Mouse (Mus musculus) kidney, postnatal 25 days (tissue): ENCODE measurements around the gene Erc2.
A peak's percentile ranks its signal among the peaks of the same experiment; 100 is the strongest.
"Not testable (repeated sequence)": the region's sequence is repeated elsewhere in the genome, so short reads cannot be mapped to it uniquely, and the experiment has no call there.

Source experiments
- DNase-seq, 2 experiments: peaks; one replicate each; pipeline ENCODE4 v3.0.0; 2021; ENCODE audit warnings: mixed read lengths in 2 of 2

Erc2 gene

DNA sequence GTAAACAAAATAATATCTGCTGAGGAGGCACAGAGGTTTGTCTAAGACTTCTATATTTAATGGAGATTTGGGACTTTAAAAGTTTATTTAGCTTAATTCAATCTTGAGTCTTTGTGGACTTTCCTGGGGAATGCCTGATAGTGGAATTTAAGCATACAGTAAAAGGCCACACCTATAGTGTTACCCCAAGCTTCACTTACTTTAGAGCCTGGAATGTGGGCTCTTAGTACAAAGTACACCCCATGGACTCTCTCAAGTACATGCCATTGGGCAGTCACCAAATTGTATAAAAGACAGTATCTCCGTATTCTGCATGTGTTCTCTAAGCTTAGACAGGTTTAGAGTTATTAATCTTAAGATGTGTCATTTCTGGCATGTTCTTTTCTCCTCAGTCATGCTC lies 213.1 kb downstream of the Erc2 start:
- no peak for DNase-seq

DNA sequence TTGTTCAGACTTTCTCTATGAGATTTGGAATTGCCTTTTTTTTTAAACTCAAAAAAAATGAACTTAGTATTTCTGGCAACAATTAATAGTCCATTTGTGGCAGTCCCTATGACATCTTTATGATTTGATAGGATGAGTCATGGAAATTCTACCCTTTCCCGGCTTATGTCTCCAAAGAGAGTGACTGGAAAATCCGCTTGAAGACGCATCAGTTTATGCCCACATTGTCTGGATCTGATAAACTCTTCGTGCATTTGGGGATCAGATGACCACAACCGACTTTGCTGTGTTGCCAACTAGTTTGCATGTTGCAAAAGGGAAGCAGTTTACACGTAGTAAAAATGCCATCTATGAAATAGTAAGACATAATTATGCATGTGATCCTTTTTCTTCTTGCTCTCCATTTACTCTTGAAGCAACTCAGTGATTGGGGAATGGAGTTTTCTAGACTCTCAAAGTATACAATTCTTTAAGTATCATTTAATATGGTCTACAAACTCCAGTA lies 215.4 kb downstream of the Erc2 start:
- DNase-seq, result no peak

DNA sequence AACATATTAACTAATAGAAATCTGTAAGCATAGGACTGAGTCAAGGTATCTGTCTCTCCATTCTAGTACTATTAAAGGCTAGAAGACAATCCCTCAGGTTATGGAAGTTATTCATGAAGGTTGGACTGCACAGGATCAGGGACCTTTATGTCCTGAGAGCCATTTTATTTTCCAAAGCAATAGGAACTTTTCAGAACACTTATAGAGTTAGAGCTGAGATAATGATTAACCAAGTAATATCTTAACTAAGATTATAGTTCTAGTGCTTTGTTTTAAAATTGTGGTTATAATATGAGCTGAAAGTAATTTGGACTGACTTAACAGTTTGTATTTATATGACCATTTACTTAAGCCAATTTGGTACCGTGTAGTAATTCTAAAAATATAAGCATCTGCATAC lies 217.9 kb downstream of the Erc2 start:
- no peak for DNase-seq

DNA sequence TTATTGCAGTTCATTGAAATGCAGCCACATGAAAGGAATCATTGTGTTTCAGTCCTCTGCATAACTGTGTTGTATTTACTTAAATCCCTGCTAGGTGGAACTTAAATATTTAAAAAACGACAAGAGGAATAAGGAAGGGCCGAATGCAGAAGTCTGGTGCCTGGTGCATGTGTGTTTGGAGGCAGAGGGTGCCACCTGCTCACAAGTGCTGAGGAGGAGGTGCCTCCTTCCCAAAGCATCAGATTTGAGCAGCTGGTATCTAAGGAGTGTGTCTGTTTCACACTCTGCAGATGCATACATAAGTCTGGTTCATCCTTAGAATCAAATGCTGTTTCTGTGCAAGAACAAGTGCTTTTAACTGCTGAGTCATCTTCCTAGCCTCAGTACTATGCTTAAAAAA lies 224.6 kb downstream of the Erc2 start:
- DNase-seq, result no peak

DNA sequence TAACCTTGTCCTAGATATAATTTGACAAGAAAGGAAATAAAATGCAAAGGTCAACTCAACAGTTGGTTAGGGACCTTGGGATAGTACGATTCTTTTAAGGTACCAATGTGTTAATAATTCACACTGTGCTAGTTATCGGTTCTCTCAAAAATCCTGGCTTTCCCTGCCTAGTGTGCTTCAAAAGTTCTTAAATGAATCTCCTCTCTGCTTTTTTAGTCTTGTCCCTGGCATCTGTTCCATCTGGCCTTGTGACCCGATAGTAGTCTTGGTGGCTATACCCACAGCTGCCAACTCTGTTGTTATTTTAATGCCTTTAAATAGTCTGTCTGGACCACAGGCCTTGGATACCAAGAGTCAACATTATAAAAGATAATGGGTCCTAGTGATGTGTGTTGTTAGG lies 225.1 kb downstream of the Erc2 start:
- DNase-seq, result no peak

DNA sequence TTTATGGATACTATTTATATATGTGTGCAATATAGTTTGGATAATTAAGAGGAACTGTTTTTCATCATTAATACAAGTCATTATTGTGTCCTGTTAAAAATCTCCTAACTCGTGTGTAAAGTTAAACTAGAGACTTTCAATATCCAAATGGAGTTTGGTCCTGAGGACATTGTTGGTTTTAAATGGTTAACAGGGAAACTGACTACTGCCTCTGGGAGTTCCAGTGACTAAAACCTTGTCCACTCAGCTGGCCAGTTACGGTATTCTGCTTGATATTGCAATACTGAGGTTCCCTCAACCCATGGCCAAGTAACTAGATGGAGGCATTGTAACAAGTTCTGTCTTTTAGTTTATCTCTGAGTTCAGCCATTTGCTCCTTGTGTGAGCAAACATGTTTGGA lies 229.0 kb downstream of the Erc2 start:
- DNase-seq, result no peak

DNA sequence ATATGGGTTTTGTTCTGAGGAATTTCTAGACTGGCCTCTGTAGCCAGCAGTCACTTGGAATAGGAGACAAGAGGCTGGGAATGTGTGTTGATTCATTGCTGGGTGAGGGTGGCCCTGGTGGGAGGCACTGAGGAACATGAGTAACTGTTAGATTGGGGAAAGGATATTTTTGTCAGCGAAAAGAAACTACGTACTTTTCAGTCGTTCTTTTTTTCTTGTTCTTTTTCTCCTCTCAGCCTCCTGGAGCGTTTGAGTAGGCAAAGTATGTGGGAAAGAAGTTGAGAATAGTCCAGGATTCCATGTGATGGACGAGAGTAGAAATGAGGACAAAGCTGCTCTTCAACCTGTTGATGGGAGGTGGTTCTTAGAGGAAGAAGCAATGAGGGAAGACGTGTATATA lies 230.4 kb downstream of the Erc2 start:
- DNase-seq, result no peak

DNA sequence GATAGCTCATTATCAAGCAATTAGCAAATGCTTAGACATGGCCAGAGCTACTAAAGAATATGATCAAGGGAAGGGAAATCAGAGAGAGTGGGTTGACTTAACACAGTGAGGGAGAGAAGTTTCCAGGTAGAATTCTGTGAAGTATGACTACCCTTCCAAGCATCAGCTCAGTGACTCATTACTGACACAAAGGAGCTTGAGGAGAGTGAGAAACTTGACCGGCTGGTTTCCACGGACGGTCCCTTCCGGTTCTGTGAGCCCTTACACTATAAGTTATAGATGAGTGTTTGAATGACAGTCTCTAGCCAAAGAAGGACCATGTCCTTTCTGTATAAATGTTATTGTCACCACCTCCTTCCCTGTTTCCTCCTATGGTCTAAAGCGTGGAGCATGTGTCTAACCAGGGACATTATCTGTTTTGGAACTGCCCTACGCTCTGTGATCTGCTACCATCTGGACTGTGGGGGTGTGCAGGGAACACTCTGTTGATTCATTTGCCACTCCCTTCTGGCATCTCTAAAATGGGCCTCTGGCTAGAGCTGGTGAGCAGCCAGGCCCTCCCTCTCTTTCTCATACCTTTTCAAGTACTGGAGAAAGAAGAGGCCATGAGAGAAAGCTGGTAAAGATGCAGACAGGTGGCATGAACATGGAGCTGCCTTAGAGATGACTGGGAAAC lies 238.3 kb downstream of the Erc2 start:
- no peak for DNase-seq

DNA sequence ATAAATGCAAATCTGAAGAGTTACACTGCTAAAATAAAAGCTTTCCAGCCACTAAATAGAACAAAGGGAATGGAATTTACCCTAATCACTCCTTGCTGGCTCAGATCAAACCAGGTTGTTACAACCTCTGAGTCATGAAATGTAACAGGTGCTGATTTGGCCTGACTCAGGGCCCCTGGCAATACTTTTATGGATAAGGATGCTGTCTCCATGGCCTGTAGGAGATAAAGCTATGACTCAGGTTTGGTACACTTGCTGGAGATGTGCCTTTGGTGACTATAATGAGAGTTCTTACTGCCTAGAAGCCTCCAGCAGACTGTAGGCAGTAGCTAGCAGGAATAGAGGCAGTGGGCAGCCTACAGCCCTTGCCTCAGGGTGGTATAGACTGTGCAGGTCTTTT lies 240.1 kb downstream of the Erc2 start:
- DNase-seq, result no peak

DNA sequence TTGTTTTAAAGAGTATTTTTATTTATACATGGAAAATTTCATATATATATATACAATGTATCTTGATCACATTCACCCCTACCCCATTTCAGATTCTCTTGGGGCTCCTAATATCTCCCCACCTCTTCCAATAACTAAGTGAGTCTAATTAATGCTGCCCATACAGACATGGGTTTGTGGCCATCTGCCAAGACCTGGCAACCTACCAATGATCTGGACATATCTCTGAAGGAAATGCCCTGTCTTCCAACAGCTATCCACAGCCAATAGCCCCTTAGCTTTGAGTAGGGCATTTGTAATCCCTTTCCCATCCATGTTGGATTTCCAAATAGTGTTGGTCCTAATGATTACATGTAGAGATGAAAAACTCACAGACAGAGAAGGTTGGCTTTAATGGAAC lies 245.2 kb downstream of the Erc2 start:
- peak in 1 of 2 experiments; percentile 29 for DNase-seq

DNA sequence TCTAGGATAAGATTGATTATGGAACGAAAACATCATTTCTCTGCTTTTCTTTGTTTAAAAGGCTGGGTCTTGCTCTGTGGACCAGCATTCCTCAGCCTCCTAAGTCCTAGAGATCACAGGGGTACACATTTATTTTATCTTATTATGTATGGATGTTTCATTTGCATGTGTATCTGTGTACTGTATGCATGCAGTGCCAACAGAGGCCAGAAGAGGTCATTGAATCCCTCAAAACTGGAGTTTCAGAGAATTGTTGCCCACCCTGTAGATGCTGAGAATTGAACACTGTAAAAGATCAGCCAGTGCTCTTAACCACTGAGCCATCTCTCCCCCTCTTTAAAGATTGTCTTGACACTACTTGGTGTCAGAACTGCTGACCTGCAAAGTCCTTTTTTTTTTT lies 251.4 kb downstream of the Erc2 start:
- no peak for DNase-seq

DNA sequence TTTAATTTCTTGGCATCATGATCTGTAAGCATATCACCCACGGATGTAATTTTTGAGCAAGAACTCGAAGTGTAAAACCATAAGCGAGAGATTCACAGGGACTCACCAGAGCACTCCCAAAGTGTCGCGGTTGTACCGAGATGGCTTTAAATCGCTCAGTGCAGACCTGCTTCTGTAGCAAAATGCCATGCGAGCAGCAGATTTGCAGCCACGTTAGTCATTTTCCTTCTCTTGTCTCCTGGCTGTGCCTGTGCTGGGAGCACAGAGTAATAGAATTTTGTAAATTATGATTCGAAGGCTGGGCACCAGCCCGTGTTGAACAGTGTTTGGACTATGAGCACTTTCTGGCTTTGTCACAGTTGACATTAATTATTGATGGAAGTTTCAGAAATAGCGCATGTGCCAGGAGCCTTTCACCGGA lies 253.8 kb downstream of the Erc2 start:
- DNase-seq, result peak; percentile 9 to 37

DNA sequence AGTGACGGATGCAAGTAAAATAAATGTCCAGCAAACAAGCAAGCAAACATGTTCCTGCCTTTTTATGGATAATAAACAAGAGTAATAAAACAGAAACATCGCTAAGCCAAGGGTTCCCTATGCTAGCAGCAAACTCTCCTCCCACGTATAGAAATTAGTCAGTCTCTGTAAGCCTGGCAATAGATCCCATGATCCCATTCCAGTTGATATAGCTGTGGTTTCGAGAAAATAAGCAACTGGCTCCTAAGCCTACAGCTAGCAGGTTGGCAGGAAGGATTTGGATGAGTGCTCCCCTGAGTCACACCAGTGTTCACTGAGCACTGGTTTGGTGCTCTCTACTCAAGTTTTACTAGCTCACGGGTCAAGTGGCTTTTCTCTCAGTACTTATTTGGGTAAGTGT lies 259.7 kb downstream of the Erc2 start:
- no peak for DNase-seq

DNA sequence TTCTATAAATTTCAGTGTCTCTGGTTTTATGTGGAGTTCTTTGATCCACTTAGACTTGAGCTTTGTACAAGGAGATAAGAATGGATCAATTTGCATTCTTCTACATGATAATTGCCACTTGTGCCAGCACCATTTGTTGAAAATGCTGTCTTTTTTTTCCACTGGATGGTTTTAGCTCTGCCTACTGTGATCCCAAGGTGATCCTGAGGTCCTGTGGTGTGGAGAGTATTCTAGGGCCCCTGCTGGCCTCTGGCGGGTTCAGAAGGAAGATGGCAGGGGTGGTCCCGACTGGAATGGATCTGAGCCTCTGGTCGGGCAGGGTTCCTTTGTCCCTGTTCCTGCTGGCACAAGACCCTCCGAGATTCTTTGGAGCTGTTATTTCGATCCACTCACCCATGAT lies 264.1 kb downstream of the Erc2 start:
- not testable (repeated sequence) for DNase-seq

DNA sequence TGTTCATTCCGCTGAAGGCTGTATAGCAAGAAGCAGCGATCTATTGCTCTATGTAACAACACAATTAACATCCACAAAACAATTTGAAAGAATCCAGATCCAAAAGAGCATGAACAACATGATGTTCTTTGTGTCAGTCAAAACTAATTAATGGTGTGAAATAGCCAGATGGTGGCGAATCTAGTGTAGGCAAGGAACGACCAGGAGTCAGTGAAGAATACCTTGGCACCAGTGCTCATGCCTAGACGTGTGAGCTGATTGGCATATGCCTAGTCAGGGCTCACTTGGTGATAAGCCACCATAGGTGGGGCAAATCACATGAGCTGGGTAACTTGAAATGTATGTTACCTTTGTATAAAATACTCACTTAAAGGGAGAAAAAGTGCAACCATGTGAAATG lies 265.3 kb downstream of the Erc2 start:
- no peak for DNase-seq

DNA sequence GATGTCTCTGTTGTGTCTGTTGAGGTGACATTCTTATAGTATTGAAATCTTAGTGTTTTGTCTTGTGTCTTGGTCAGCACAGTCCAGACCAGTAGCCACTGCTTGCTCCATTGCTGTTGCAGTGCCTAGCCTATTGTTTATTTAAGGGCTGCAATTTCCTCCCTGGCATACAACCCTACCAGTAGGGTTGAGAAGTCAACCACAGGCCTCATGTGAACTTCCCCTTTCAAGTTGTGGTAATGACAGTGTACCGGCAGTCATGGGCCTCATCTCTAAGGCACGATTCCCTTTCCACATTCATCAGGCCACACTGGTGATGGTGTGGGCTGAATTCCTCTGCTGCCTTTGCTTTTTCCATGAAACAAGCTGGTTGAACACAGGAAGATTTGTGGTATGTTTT lies 267.4 kb downstream of the Erc2 start:
- no peak for DNase-seq

DNA sequence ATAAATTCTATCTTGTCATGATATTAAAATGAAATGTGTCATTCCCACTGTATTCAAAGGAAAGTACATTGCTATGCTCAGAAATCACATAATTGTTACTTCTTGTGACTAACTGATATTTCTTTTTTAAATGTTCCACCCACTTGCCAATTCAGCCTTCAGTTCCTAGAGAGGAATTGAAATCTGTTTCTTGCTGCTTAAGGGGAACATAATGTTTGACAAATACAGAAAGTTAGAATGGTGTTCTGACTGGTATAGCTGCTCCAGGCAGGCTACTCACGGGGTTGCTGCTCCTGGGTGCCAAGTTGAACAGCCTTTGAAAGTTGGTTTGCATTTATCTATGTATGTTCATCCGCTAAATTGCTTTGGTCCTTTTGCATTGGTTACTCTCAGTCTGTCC lies 270.2 kb downstream of the Erc2 start:
- no peak for DNase-seq

DNA sequence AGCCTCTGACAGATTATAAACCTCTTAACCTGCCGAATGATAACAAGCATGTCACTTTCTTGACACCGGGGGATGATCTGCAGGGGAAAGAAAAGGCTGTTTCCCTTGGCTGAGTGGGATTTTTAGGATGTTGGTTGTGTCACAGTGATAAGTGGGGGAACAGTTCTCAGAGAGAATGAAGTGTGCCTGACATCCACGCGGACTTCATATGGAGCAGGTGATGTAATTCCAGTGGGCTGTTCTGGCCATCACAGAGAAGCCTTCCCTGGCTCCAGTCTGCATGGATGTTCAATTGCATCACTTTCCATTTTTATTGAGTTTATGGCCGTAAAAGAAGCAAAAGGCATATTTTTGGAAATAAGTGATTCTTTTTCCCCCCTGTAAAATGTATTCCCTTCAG lies 279.5 kb downstream of the Erc2 start:
- no peak for DNase-seq

DNA sequence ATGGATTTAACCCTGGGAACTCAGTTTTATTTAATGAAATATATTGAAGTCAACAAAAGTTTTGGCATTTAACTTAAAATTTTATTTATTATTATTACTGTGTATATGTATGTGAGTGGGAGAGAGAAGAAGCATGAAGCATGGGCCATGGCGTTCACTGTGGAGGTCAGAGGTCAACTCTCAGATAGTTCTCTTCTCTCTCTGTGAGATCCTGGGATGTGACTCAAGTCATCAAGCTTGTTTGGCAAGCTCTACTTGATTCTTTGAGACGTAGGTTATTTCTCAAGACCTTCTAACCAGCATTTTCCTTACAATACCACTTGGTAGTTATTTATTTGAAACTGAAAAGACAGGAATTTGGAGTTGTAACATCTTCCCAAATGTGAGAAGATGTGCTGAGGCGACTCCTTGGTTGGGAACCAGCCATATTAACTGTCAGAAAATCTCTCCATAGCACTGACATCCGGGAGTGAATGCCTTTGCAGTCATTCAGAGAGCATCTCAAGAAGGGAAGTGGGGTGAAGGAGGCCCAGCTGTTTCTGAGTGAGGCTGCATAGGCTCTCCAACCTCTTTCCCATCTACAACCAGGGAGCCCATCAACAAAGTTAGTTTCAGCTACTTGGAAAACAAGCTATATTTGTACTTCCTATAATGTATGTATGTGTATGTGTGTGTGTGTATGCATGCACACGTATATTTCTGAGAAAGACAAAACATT lies 299.6 kb downstream of the Erc2 start:
- no peak for DNase-seq

DNA sequence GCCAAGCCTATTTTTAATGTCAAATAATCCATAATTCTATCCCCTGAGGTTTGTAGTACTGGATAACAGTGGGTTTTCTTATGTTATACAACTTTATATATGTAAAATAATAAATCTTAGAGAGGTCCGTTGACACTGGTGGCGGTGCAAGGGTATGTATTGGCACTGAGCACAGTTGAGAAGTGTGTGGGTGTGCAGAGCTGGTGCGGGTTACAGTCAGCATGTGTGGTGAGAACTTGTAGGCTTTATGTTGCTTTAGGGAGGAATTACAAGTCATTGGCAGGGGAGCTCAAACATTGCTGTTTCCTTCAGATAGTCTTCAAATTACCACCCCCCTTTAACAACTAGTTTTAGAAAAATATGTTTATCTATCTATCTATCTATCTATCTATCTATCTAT lies 305.1 kb downstream of the Erc2 start:
- DNase-seq, result no peak

DNA sequence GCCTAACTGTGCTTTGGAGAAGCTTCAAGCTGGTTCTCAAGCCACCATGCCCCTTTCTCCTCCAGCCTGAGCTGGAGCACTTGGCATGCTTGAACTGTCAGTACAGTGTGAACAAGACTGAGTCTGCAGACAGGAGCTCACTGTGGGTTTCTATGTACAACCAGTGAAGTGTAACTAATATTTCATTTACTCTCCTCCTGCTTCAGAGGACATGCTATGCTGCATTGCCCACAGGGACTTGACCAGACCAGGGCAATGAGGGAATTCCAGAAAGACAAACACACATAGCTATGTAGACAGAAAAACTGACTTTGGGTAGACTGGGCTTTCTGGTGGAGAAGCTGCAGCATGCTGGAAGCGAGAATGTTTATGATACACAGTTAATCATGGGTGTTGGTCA lies 311.3 kb downstream of the Erc2 start:
- no peak for DNase-seq

DNA sequence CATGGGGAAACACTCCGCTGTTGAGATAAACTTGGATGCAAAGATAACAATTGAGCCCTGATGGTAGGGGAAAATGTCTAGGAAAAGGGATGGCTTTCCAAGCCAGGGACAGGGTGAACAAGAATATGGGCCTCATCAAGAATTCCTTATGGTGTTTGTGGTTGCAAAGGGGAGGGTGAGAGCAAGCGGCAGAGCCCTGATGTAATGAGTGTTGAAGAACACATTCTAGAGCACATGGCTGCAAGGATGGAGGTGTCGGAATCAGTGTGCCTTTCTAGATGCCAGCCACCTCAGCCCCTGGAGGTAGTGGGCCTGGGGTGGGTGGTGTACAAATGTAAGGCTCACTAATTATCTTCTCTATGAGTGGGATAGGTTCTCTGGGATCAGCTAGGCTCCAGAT lies 313.5 kb downstream of the Erc2 start:
- no peak for DNase-seq

DNA sequence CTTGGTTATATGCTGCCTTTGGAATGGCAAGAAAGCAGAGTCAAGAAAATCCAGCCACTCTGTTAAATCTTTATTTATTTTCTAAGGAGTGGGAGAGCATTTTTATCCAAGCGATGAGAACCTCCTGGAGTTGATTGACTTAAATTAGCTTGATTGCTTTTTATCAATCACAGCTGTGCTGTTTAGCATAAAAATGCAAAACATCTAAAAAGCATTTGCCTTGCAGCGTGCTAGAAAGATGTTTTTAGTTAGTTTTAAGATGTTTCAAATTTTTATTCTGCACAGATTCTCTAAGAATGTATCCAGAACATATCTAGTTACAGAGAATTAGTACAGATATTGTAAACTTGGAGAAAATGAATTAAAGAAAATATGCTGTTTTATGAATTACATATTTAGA lies 315.7 kb downstream of the Erc2 start:
- DNase-seq, result no peak

DNA sequence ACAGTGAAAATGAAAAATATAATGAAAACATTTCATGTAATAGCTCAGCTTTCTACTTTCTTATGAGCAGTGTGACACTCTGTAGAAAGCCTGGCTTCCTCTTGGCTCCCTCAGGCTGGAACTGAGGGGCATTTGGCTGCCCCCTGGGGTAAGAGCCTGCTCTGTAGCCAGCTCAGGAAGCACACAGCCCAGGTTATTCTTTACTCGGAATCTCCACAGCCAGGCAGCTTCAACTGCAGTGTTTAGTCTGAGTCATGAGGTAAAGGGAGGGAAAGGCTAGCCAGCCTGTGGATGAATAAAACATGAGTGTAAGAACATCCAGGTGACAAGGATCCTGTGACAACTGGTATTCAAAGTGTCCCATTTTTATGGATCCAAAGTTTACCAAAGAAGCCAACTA lies 323.0 kb downstream of the Erc2 start:
- peak; percentile 21 to 73 for DNase-seq

DNA sequence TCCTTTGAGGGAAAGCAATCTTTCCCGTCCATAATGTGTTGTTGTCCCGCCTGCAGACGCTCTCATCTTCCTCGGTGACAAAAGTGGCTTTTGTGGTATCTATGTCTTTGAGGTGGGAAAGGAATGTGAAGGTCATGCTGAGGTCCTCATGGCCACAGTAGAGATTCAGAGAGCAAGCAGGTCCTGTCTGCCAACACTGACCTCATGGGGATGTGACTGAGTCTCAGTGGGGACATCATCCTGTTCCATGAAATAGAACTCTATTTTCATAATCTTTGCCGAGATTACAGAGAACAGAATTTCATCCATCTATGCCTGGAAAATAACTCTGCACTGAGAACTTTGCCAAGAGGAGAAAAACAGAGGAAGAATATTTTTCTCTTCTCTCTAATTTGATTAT lies 324.0 kb downstream of the Erc2 start:
- DNase-seq, result no peak
